Mouse (Mus musculus): ENCODE measurements around the gene Sh2d3c. TPM values are rescaled to one million over a fixed set of nuclear protein-coding genes. Genes with fewer than 3 reads are reported as not detected.

Gene Sh2d3c
- total RNA-seq (2023), result 100 to 1,000 TPM; 245 to 274 TPM

GRCm38 (mm10) chr2:32720681-32721229 is at the start of gene Sh2d3c:
Gene Sh2d3c, plus strand, starts transcription at chr2:32721055.

GRCm38 (mm10) chr2:32704021-32704421 is 16.8 kb upstream of the Sh2d3c start, which contains the start of gene Fpgs:
Gene Fpgs, minus strand, starts transcription at chr2:32704145.

GRCm38 (mm10) chr2:32712934-32713817 is 7.7 kb upstream of the Sh2d3c start, which contains the start of gene Cdk9:
Gene Cdk9, minus strand, starts transcription at chr2:32713076.

GRCm38 (mm10) chr2:32740916-32741272 is 20.0 kb downstream of the Sh2d3c start, which contains the start of gene 6330409D20Rik:
Gene 6330409D20Rik, minus strand, starts transcription at chr2:32741016.

GRCm38 (mm10) chr2:32757056-32757845 is 36.4 kb downstream of the Sh2d3c start, which contains the start of gene Tor2a:
Gene Tor2a, plus strand, starts transcription at chr2:32757234.

GRCm38 (mm10) chr2:32775359-32776074 is 54.7 kb downstream of the Sh2d3c start, which contains the start of the genes Ttc16 and Ptrh1:
Gene Ttc16, minus strand, starts transcription at chr2:32775633.
Gene Ptrh1, plus strand, starts transcription at chr2:32775786.

GRCm38 (mm10) chr2:32784048-32784681 is 63.3 kb downstream of the Sh2d3c start, which contains the start of gene Cfap157:
Gene Cfap157, minus strand, starts transcription at chr2:32784428.

Other genes starting within 250 kb of the Sh2d3c start
- 10 to 100 TPM; 15.6 to 17.1 TPM for gene Fam102a, start 185.7 kb upstream of the Sh2d3c start, total RNA-seq (2023)
- gene Dpm2, start 150.2 kb upstream of the Sh2d3c start, total RNA-seq (2023), result 10 to 100 TPM; 54.4 to 59.5 TPM
- gene Pip5kl1, start 146.3 kb upstream of the Sh2d3c start, total RNA-seq (2023), result under 1 TPM in 1 of 2 experiments, not detected in 1; 0.22 TPM
- not detected for gene 9430097D07Rik, start 145.4 kb upstream of the Sh2d3c start, total RNA-seq (2023)
- 10 to 100 TPM; 16.5 to 16.7 TPM for gene St6galnac4, start 134.0 kb upstream of the Sh2d3c start, total RNA-seq (2023)
- gene St6galnac6, start 121.3 kb upstream of the Sh2d3c start, total RNA-seq (2023), result 10 to 100 TPM in 1 of 2 experiments, 1 to 10 TPM in 1; 9.1 to 14.1 TPM
- gene Ak1, start 99.3 kb upstream of the Sh2d3c start, total RNA-seq (2023), result under 1 TPM; 0.51 to 0.53 TPM
- gene Eng, start 74.5 kb upstream of the Sh2d3c start, total RNA-seq (2023), result 10 to 100 TPM; 10.3 to 11.4 TPM
- gene Fpgs, start 16.9 kb upstream of the Sh2d3c start, total RNA-seq (2023), result 1 to 10 TPM; 4.8 to 5.6 TPM
- 100 to 1,000 TPM; 147 to 175 TPM for gene Cdk9, start 8.0 kb upstream of the Sh2d3c start, total RNA-seq (2023)
- gene 6330409D20Rik, start 20.0 kb downstream of the Sh2d3c start, total RNA-seq (2023), result not detected
- 10 to 100 TPM; 22.0 to 22.7 TPM for gene Tor2a, start 36.2 kb downstream of the Sh2d3c start, total RNA-seq (2023)
- not detected for gene Ttc16, start 54.6 kb downstream of the Sh2d3c start, total RNA-seq (2023)
- 1 to 10 TPM; 1.0 to 1.7 TPM for gene Ptrh1, start 54.7 kb downstream of the Sh2d3c start, total RNA-seq (2023)
- gene Cfap157, start 63.4 kb downstream of the Sh2d3c start, total RNA-seq (2023), result not detected
- 1 to 10 TPM; 1.2 to 1.5 TPM for gene Stxbp1, start 126.2 kb downstream of the Sh2d3c start, total RNA-seq (2023)
- 10 to 100 TPM; 22.1 to 35.0 TPM for gene Fam129b, start 155.1 kb downstream of the Sh2d3c start, total RNA-seq (2023)
- gene Rpl12, start 240.5 kb downstream of the Sh2d3c start, total RNA-seq (2023), result 100 to 1,000 TPM; 131 to 156 TPM
- 10 to 100 TPM; 35.7 to 37.7 TPM for gene Lrsam1, start 240.6 kb downstream of the Sh2d3c start, total RNA-seq (2023)